Mouse (Mus musculus) intestine, postnatal 0 days (tissue): ENCODE data around the gene Smarca1. TPM values are rescaled to one million over a fixed set of nuclear protein-coding genes. Genes with fewer than 3 reads are reported as not detected.

ENCODE experiments used
- ATAC-seq: fragments of 200-750 bp; cut with Nextera tagmentation; 2 replicates; pipeline ENCODE4 v1.8.0; 2017; ENCODE audit warnings: mild to moderate bottlenecking, moderate TSS enrichment, moderate library complexity
- H3K27ac ChIP-seq: fragments of 300-500 bp; sonication (generic); 2 replicates; pipeline ENCODE4 v1.5.1; 2014; ENCODE audit warnings: mild to moderate bottlenecking, low read depth, low read length, moderate library complexity
- H3K27me3 ChIP-seq: fragments of 300-500 bp; sonication (generic); replicated peaks from 2 replicates; pipeline ENCODE4 v1.6.1; 2014; ENCODE audit warnings: low read length, mixed read lengths; ENCODE audit not compliant: control insufficient read depth, insufficient read depth
- H3K36me3 ChIP-seq: fragments of 300-500 bp; sonication (generic); 2 replicates; pipeline ENCODE4 v1.6.1; 2014; ENCODE audit warnings: mild to moderate bottlenecking, moderate library complexity; ENCODE audit not compliant: control insufficient read depth, insufficient read depth
- H3K4me1 ChIP-seq: fragments of 300-500 bp; sonication (generic); replicated peaks from 2 replicates; pipeline ENCODE4 v1.6.1; 2014; ENCODE audit warnings: antibody characterized with exemption, low read length, mixed read lengths; ENCODE audit not compliant: control insufficient read depth, insufficient read depth
- H3K4me2 ChIP-seq: fragments of 300-500 bp; sonication (generic); replicated peaks from 2 replicates; pipeline ENCODE4 v1.6.1; 2014; ENCODE audit warnings: low read depth, mild to moderate bottlenecking, moderate library complexity
- H3K4me3 ChIP-seq: fragments of 300-500 bp; sonication (generic); 2 replicates; pipeline ENCODE4 v1.5.1; 2014; ENCODE audit warnings: low read depth, low read length
- H3K9ac ChIP-seq: fragments of 300-500 bp; sonication (generic); 2 replicates; pipeline ENCODE4 v1.6.1; 2014; ENCODE audit warnings: mild to moderate bottlenecking, low read depth, low read length
- H3K9me3 ChIP-seq: fragments of 300-500 bp; sonication (generic); 2 replicates; pipeline ENCODE4 v1.6.1; 2016; ENCODE audit warnings: mixed run types; ENCODE audit not compliant: control insufficient read depth
- CTCF ChIP-seq: sonication (generic); IDR thresholded peaks from 2 replicates; pipeline ENCODE4 v1.5.1; 2016; ENCODE audit warnings: low read depth, mild to moderate bottlenecking, control low read depth, antibody characterized with exemption, moderate library complexity
- WGBS: fragments of 180-500 bp; shearing (Covaris S2); extraction: QIAGEN DNeasy Blood & Tissue Kit; methylation state at CpG from one replicate; pipeline ENCODE4 v1.1.7; 2014; 5-methylcytosine and 5-hydroxymethylcytosine counted together
- polyA plus RNA-seq: library from polyadenylated mRNA; unstranded; fragments of >200 nt; fragmentation: Nextera tagmentation; extraction: Ambion mirVana; gene quantifications from 2 replicates; pipeline ENCODE4 v1.2.1, GENCODE M21; 2015

Smarca1 gene
- polyA plus RNA-seq, 1 experiment from 2014 or later, result 7.5 TPM

DNA sequence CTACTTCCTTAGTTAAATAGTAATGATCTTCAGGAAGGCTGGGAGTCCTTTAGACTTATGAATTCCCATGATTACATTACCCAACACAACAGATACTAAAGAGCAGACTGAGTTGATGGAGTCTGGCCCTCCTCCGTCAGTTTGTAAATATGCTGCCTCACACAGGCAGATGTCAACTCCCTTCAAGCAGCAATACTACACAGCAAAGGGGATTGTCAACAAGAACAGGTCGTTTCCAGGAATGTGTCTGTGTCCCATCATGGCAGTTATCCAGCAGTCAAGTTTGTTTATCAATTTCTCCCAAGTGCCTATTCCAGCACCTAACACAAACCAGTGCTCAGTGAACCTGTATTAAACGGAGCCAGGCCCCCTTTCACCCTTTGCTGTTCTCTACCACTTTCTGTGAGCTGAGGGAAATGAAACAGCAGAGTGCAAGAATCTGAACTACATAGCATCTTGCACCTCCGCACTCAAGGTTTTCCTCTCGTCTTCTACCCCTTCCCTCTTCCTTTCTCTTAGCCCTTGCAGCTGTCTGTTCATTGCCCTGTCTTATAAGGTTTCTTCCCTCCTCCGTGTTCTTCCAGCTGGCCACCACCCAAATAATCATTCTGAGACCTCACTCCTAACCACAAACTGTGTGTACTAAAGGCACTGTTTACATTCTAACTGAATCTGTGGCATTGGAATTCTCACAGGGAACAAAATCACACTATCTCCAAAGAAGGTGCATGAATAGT, 57.5 kb downstream of the Smarca1 start:
- Histone ChIP-seq H3K9ac (no peak overlapping the region), H3K36me3 (no peaks in the 10 kb centered on the region), H3K4me3 (no peak overlapping the region), H3K4me1 (no peaks in the 10 kb centered on the region), H3K27me3 (no peaks in the 10 kb centered on the region), H3K27ac (no peak overlapping the region), H3K9me3 (no peaks in the 10 kb centered on the region), H3K4me2 (no peak overlapping the region)
- 47% methylated on average over 6 of the region's 6 CpGs for WGBS
- TF ChIP-seq CTCF, result no peak
- ATAC-seq, result no peak

DNA sequence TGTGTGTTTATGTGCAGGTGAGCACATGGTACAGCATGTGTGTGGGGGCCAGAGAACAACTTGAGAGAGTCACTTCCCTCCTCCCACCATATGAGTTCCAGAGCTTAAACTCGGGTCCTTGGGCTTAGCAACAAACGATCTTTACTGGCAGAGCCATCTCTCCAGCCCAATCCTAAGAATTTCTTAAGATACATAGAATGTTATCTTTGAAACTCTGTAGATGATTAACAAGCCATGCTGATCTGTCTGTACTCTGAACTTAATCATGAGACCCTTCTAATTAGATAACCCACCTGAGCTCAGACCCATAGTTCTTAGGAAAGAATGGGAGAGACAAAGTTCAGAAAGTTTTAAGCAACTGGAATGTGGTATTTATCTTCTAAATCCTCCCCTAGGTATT, 59.3 kb downstream of the Smarca1 start:
- ATAC-seq, result peak; percentile 28; the same call in 1 of the 2 replicates
- H3K4me1 ChIP-seq, result no peaks in the 10 kb centered on the region
- TF ChIP-seq CTCF, result no peak
- no peaks in the 10 kb centered on the region for H3K36me3 ChIP-seq
- no peak overlapping the region for H3K4me3 ChIP-seq
- no peaks in the 10 kb centered on the region for H3K9me3 ChIP-seq
- no peak overlapping the region for H3K4me2 ChIP-seq
- no peaks in the 10 kb centered on the region for H3K27me3 ChIP-seq
- no peak overlapping the region for H3K27ac ChIP-seq
- H3K9ac ChIP-seq, result no peak overlapping the region
- WGBS, result 31% methylated on average over 2 of the region's 2 CpGs

DNA sequence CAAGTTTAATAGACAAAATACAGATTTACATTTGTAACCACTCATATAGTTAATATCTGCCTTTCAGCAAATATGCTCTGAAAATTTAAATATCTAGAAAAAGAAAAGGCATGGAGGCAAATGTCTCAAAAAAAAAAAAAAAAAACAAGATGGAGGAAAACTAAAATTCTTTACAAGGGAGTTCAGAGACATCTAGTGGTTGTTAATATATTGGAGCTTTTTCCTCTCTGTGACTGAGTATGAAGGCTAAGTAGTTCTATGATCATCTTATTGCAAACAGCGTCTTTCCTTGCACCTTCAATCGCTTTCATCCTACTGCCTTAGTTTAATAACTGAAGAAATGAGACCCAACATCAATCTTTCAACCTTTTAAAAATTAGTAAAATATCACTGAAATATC, 72.2 kb downstream of the Smarca1 start:
- no peak for ATAC-seq
- no peaks in the 10 kb centered on the region for H3K36me3 ChIP-seq

DNA sequence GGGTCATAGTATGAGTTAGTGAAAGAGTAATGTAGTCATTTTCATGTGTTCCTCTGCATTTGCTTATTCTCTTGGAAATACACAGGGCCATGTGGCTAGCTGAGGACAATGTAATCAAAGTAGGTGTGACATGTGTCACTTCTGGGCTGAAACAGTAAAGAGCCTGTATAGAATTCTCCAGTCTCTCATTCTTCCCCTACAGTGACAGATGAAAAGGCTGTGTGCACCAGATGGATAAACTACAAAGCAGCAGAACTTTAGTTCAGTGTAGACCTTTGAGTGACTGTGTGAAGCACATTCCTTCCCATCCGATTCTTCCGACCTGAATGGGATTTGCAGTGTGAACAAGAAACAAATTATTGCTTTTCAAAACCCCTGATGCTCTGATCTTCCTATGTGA, 84.1 kb downstream of the Smarca1 start:
- no peaks in the 10 kb centered on the region for H3K36me3 ChIP-seq
- H3K9ac ChIP-seq, result no peak overlapping the region
- no peaks in the 10 kb centered on the region for H3K27me3 ChIP-seq
- H3K4me3 ChIP-seq, result no peak overlapping the region
- TF ChIP-seq CTCF, result no peak
- H3K9me3 ChIP-seq, result no peaks in the 10 kb centered on the region
- H3K4me1 ChIP-seq, result no peaks in the 10 kb centered on the region
- 92% methylated on average over 2 of the region's 2 CpGs for WGBS
- no peak for ATAC-seq
- H3K4me2 ChIP-seq, result no peak overlapping the region
- H3K27ac ChIP-seq, result no peak overlapping the region

More for the DNA sequence above, 72.2 kb downstream of the Smarca1 start:
- no peaks in the 10 kb centered on the region for H3K4me1 ChIP-seq
- no peaks in the 10 kb centered on the region for H3K9me3 ChIP-seq
- no peak overlapping the region for H3K4me2 ChIP-seq
- no peak overlapping the region for H3K27ac ChIP-seq
- no peak overlapping the region for H3K9ac ChIP-seq
- peak; percentile 35; the same call in 1 of the 2 replicates for TF ChIP-seq CTCF
- H3K27me3 ChIP-seq, result no peaks in the 10 kb centered on the region
- WGBS, result 67% methylated on average over 2 of the region's 2 CpGs
- no peak overlapping the region for H3K4me3 ChIP-seq

DNA sequence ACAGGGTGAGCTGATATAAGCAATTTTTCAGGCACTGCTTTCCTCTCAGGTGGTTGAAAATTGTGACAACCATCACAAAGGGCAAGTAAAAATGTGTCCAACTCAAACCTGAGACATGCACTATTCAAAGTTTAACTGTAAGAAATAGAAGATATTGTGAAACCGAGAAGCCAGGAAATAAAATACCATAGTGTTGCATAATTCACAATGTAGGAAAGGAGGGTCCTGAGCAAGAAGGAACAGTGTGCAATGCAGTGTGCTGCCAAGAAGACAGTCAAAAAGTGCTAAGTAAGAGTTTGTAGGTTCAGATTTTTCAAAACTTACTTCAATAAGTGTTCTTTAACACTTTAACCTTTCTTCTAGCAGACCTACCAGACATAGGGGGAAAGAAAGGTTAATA, 128.3 kb downstream of the Smarca1 start:
- WGBS, result 89% methylated on average over 1 of the region's 1 CpGs
- no peak overlapping the region for H3K9ac ChIP-seq
- H3K9me3 ChIP-seq, result no peaks in the 10 kb centered on the region
- no peak overlapping the region for H3K4me3 ChIP-seq
- ATAC-seq, result no peak
- H3K4me2 ChIP-seq, result no peak overlapping the region
- H3K27ac ChIP-seq, result no peak overlapping the region
- H3K27me3 ChIP-seq, result no peaks in the 10 kb centered on the region
- TF ChIP-seq CTCF, result no peak
- no peaks in the 10 kb centered on the region for H3K36me3 ChIP-seq
- no peaks in the 10 kb centered on the region for H3K4me1 ChIP-seq

DNA sequence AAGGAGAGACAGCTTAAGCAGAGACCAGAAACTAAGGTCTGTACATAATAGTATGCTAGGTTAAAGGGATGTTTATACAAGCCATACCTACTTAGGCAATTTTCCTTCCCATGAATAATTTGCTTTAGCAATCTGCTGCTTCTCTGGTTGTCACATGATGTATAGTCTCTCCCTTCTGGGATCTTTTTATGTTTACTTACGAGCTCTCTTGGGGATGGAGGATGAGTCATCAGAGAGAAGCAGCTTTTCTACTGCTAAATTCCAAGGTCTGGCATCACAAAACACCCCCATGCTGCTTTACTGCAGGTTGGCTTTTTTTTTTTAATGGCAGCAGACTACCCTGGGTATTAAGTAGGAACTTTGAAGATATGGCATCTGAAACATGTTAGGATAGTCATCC, 132.6 kb downstream of the Smarca1 start:
- Histone ChIP-seq H3K36me3 (no peaks in the 10 kb centered on the region), H3K27me3 (no peaks in the 10 kb centered on the region), H3K4me3 (no peak overlapping the region), H3K9ac (no peak overlapping the region), H3K4me2 (no peak overlapping the region), H3K4me1 (no peaks in the 10 kb centered on the region), H3K9me3 (no peaks in the 10 kb centered on the region), H3K27ac (no peak overlapping the region)
- TF ChIP-seq CTCF, result no peak
- no peak for ATAC-seq
- 31% methylated on average over 1 of the region's 1 CpGs for WGBS

Other genes with a start within 250 kb of the Smarca1 start
- 7.6 and 8.4 TPM in 2 replicates for gene Ocrl, start 19.4 kb upstream of the Smarca1 start, polyA plus RNA-seq
- 3.5 and 4.0 TPM in 2 replicates for gene Apln, start 141.9 kb upstream of the Smarca1 start, polyA plus RNA-seq
- gene Xpnpep2, start 215.8 kb upstream of the Smarca1 start, polyA plus RNA-seq, result 3.9 and 4.4 TPM in 2 replicates